Mouse (Mus musculus) stomach, postnatal 0 days (tissue): ENCODE data around the gene Sptlc2. TPM values are rescaled to one million over a fixed set of nuclear protein-coding genes. Genes with fewer than 3 reads are reported as not detected.

ENCODE experiments used
- ATAC-seq: fragments of 200-750 bp; cut with Nextera tagmentation; 2 replicates; pipeline ENCODE4 v1.8.0; 2017; ENCODE audit not compliant: low FRiP score, low TSS enrichment
- DNase-seq: peaks from one replicate; pipeline ENCODE4 v3.0.0-alpha.2; 2016; ENCODE audit warnings: low spot score
- H3K27ac ChIP-seq: fragments of 300-500 bp; sonication (generic); replicated peaks from 2 replicates; pipeline ENCODE4 v1.5.1; 2014; ENCODE audit warnings: mild to moderate bottlenecking, control low read depth
- H3K27me3 ChIP-seq: fragments of 300-500 bp; sonication (generic); 2 replicates; pipeline ENCODE4 v1.6.1; 2014; ENCODE audit warnings: low read length; ENCODE audit not compliant: control insufficient read depth, insufficient read depth
- H3K36me3 ChIP-seq: fragments of 300-500 bp; sonication (generic); 2 replicates; pipeline ENCODE4 v1.6.1; 2014; ENCODE audit warnings: low read length, mixed read lengths; ENCODE audit not compliant: control insufficient read depth, insufficient read depth
- H3K4me1 ChIP-seq: fragments of 300-500 bp; sonication (generic); replicated peaks from 2 replicates; pipeline ENCODE4 v1.6.1; 2014; ENCODE audit warnings: antibody characterized with exemption; ENCODE audit not compliant: control insufficient read depth, insufficient read depth
- H3K4me2 ChIP-seq: fragments of 300-500 bp; sonication (generic); replicated peaks from 2 replicates; pipeline ENCODE4 v1.6.1; 2014; ENCODE audit warnings: low read depth, mild to moderate bottlenecking, control low read depth, moderate library complexity
- H3K4me3 ChIP-seq: fragments of 300-500 bp; sonication (generic); 2 replicates; pipeline ENCODE4 v1.5.1; 2014; ENCODE audit warnings: low read depth, low read length, control low read depth
- H3K9ac ChIP-seq: fragments of 300-500 bp; sonication (generic); 2 replicates; pipeline ENCODE4 v1.6.1; 2014; ENCODE audit warnings: mild to moderate bottlenecking, low read length, control low read depth, mixed read lengths
- H3K9me3 ChIP-seq: fragments of 300-500 bp; sonication (generic); 2 replicates; pipeline ENCODE4 v1.6.1; 2016; ENCODE audit warnings: low read length; ENCODE audit not compliant: control insufficient read depth
- CTCF ChIP-seq: IDR thresholded peaks from 2 replicates; pipeline ENCODE4 v1.5.1; 2016; ENCODE audit warnings: antibody characterized with exemption, low read depth, mild to moderate bottlenecking, moderate library complexity
- EP300 ChIP-seq: optimal IDR thresholded peaks from 2 replicates; pipeline ENCODE3; 2016; ENCODE audit warnings: antibody characterized with exemption
- WGBS: fragments of 180-500 bp; shearing (Covaris S2); extraction: QIAGEN DNeasy Blood & Tissue Kit; methylation state at CpG from one replicate; pipeline ENCODE4 v1.1.7; 2014; 5-methylcytosine and 5-hydroxymethylcytosine counted together
- polyA plus RNA-seq: library from polyadenylated mRNA; unstranded; fragments of >200 nt; fragmentation: Nextera tagmentation; extraction: Ambion mirVana; gene quantifications from 2 replicates; pipeline ENCODE4 v1.2.1, GENCODE M21; 2015

The Sptlc2 gene
- polyA plus RNA-seq, 1 experiment from 2014 or later, result 201 TPM

GRCm38 (mm10) chr12:87410999-87411398, 22.8 kb upstream of the Sptlc2 start:
- peak; percentile 61 for DNase-seq
- WGBS, result 23% methylated on average over 7 of the region's 7 CpGs
- H3K9ac ChIP-seq, result no peak overlapping the region
- TF ChIP-seq CTCF (no peak), EP300 (no peak)
- H3K27me3 ChIP-seq, result no peaks in the 10 kb centered on the region
- H3K4me2 ChIP-seq, result no peak overlapping the region
- H3K4me1 ChIP-seq, result 0 out of 2 replicates have a peak, but pooled peaks cover 2% of the 10 kb centered on the region
- no peaks in the 10 kb centered on the region for H3K9me3 ChIP-seq
- peak; percentile 27; the same call in 1 of the 2 replicates for ATAC-seq
- peak overlapping the region; percentile 79 for H3K27ac ChIP-seq
- no peaks in the 10 kb centered on the region for H3K36me3 ChIP-seq
- H3K4me3 ChIP-seq, result no peak overlapping the region

- Histone ChIP-seq H3K27ac (peak overlapping the region; percentile 85), H3K4me1 (0 out of 2 replicates have a peak, but pooled peaks cover 2% of the 10 kb centered on the region), H3K9me3 (no peaks in the 10 kb centered on the region), H3K9ac (no peak overlapping the region), H3K27me3 (no peaks in the 10 kb centered on the region), H3K36me3 (no peaks in the 10 kb centered on the region), H3K4me3 (no peak overlapping the region), H3K4me2 (no peak overlapping the region)
- TF ChIP-seq EP300, result no peak
- TF ChIP-seq CTCF, result no peak
- 59% methylated on average over 4 of the region's 4 CpGs for WGBS
- DNase-seq (peak; percentile 90), ATAC-seq (peak; percentile 82)
Measured at GRCm38 (mm10) chr12:87409123-87409522, 21.0 kb upstream of the Sptlc2 start.

- ATAC-seq, result peak; percentile 43
- peak overlapping the region; percentile 47 for H3K9ac ChIP-seq
- peak overlapping the region; percentile 87 for H3K27ac ChIP-seq
- no peak overlapping the region for H3K4me3 ChIP-seq
- H3K4me2 ChIP-seq, result peak overlapping the region; percentile 43
- no peaks in the 10 kb centered on the region for H3K27me3 ChIP-seq
- no peaks in the 10 kb centered on the region for H3K36me3 ChIP-seq
- peak; percentile 76 for DNase-seq
- no peaks in the 10 kb centered on the region for H3K9me3 ChIP-seq
- 26% methylated on average over 21 of the region's 21 CpGs for WGBS
- H3K4me1 ChIP-seq, result 0 out of 2 replicates have a peak, but pooled peaks cover 2% of the 10 kb centered on the region
- no peak for TF ChIP-seq CTCF
- no peak for TF ChIP-seq EP300
Measured at GRCm38 (mm10) chr12:87407869-87408605, 19.9 kb upstream of the Sptlc2 start.

- H3K9me3 ChIP-seq, result no peaks in the 10 kb centered on the region
- peak overlapping the region; percentile 83 for H3K27ac ChIP-seq
- WGBS, result 58% methylated on average over 3 of the region's 3 CpGs
- H3K36me3 ChIP-seq, result no peaks in the 10 kb centered on the region
- H3K4me2 ChIP-seq, result no peak overlapping the region
- no peaks in the 10 kb centered on the region for H3K27me3 ChIP-seq
- peak; percentile 22; the same call in 1 of the 2 replicates for ATAC-seq
- H3K9ac ChIP-seq, result no peak overlapping the region
- 0 out of 2 replicates have a peak, but pooled peaks cover 2% of the 10 kb centered on the region for H3K4me1 ChIP-seq
- DNase-seq, result peak; percentile 26
- no peak overlapping the region for H3K4me3 ChIP-seq
- TF ChIP-seq CTCF (no peak), EP300 (no peak)
Measured at GRCm38 (mm10) chr12:87405721-87406120, 17.6 kb upstream of the Sptlc2 start.

GRCm38 (mm10) chr12:87405165-87405564, 17.0 kb upstream of the Sptlc2 start:
- Histone ChIP-seq H3K9me3 (no peaks in the 10 kb centered on the region), H3K27me3 (no peaks in the 10 kb centered on the region), H3K9ac (no peak overlapping the region), H3K27ac (peak overlapping the region; percentile 83), H3K4me3 (no peak overlapping the region), H3K4me2 (no peak overlapping the region), H3K4me1 (0 out of 2 replicates have a peak, but pooled peaks cover 2% of the 10 kb centered on the region), H3K36me3 (no peaks in the 10 kb centered on the region)
- 56% methylated on average over 4 of the region's 4 CpGs for WGBS
- DNase-seq, result peak; percentile 51
- TF ChIP-seq EP300 (no peak), CTCF (no peak)
- ATAC-seq, result peak; percentile 69

GRCm38 (mm10) chr12:87401883-87402282, 13.7 kb upstream of the Sptlc2 start:
- 50% methylated on average over 6 of the region's 6 CpGs for WGBS

More at GRCm38 (mm10) chr12:87401883-87402282, 13.7 kb upstream of the Sptlc2 start:
- no peak for TF ChIP-seq CTCF
- TF ChIP-seq EP300, result no peak
- no peaks in the 10 kb centered on the region for H3K27me3 ChIP-seq
- no peaks in the 10 kb centered on the region for H3K9me3 ChIP-seq
- no peak overlapping the region for H3K27ac ChIP-seq
- ATAC-seq, result no peak
- H3K9ac ChIP-seq, result no peak overlapping the region
- H3K4me2 ChIP-seq, result no peak overlapping the region
- no peaks in the 10 kb centered on the region for H3K4me1 ChIP-seq
- H3K4me3 ChIP-seq, result no peak overlapping the region
- DNase-seq, result no peak
- H3K36me3 ChIP-seq, result no peaks in the 10 kb centered on the region
